Mouse (Mus musculus) monocyte, adult 5-6 weeks (primary cell): ENCODE data around the gene Npc1l1. TPM values are rescaled to one million over a fixed set of nuclear protein-coding genes. Genes with fewer than 3 reads are reported as not detected.
A peak's percentile ranks its signal among the peaks of the same experiment; 100 is the strongest.
"Not testable (repeated sequence)": the region's sequence is repeated elsewhere in the genome, so short reads cannot be mapped to it uniquely, and the experiment has no call there.

Experiments used
- ATAC-seq: fragments of 153-309, 156-312 bp; replicated peaks from 2 replicates; pipeline ENCODE4 v1.8.0; 2017; ENCODE audit warnings: mild to moderate bottlenecking; ENCODE audit not compliant: low TSS enrichment, insufficient number of reproducible peaks, severe bottlenecking, poor library complexity, low FRiP score
- total RNA-seq: library from RNA; stranded (forward); fragments of 200-1000, 200-491, 200-594 nt; gene quantifications from 3 replicates; pipeline ENCODE4 v1.2.3, GENCODE M21; 2017

Npc1l1 gene
- total RNA-seq: not detected in 3 replicates

- ATAC-seq: no peak
These were observed at the start of gene Npc1l1 for GRCm38 (mm10) chr11:6230012-6230411. Gene Npc1l1, minus strand, starts transcription at chr11:6230143.

- ATAC-seq: no peak
These were observed 46.5 kb upstream of the Npc1l1 start for GRCm38 (mm10) chr11:6276466-6276865.

- no peak for ATAC-seq
These were observed 45.1 kb upstream of the Npc1l1 start for GRCm38 (mm10) chr11:6275094-6275484.

- peak; percentile 96 for ATAC-seq
These were observed 44.6 kb upstream of the Npc1l1 start, which contains the start of gene Tmed4 for GRCm38 (mm10) chr11:6274387-6275093. Gene Tmed4, minus strand, starts transcription at chr11:6274870.

GRCm38 (mm10) chr11:6273607-6274006 is 43.7 kb upstream of the Npc1l1 start:
- ATAC-seq: no peak

- ATAC-seq: peak; percentile 97
These were observed 37.6 kb upstream of the Npc1l1 start, which contains the start of gene Ddx56 for GRCm38 (mm10) chr11:6267320-6268254. Gene Ddx56, minus strand, starts transcription at chr11:6267772.

GRCm38 (mm10) chr11:6266621-6267020 is 36.7 kb upstream of the Npc1l1 start:
- ATAC-seq: no peak

GRCm38 (mm10) chr11:6261434-6262082 is 31.6 kb upstream of the Npc1l1 start:
- peak; percentile 56 for ATAC-seq

GRCm38 (mm10) chr11:6259413-6259812 is 29.5 kb upstream of the Npc1l1 start:
- no peak for ATAC-seq

GRCm38 (mm10) chr11:6256490-6257072 is 26.6 kb upstream of the Npc1l1 start:
- 0 out of 2 replicates have a peak, but pooled peaks have one; percentile 45 for ATAC-seq

GRCm38 (mm10) chr11:6254602-6255001 is 24.7 kb upstream of the Npc1l1 start:
- ATAC-seq: not testable (repeated sequence)

GRCm38 (mm10) chr11:6252824-6253223 is 22.9 kb upstream of the Npc1l1 start:
- no peak for ATAC-seq

- ATAC-seq: no peak
These were observed 22.3 kb upstream of the Npc1l1 start for GRCm38 (mm10) chr11:6252248-6252647.

GRCm38 (mm10) chr11:6244707-6245106 is 14.8 kb upstream of the Npc1l1 start:
- no peak for ATAC-seq

- ATAC-seq: no peak
These were observed 3.1 kb upstream of the Npc1l1 start for GRCm38 (mm10) chr11:6233025-6233424.

- no peak for ATAC-seq
These were observed 5.3 kb downstream of the Npc1l1 start for GRCm38 (mm10) chr11:6224541-6225229.

- ATAC-seq: no peak
These were observed 7.8 kb downstream of the Npc1l1 start for GRCm38 (mm10) chr11:6222187-6222586.

- ATAC-seq: no peak
These were observed 10.0 kb downstream of the Npc1l1 start for GRCm38 (mm10) chr11:6219967-6220366.
